Mouse (Mus musculus) 3T3-L1 (cell line): Measurements from ENCODE around the gene Map7d1.
A peak's percentile ranks its signal among the peaks of the same experiment; 100 is the strongest.

ENCODE experiments used
- DNase-seq: peaks from one replicate; pipeline ENCODE4 v3.0.0-alpha.2; 2015; ENCODE audit warnings: low read depth, low spot score

Map7d1 gene

DNA sequence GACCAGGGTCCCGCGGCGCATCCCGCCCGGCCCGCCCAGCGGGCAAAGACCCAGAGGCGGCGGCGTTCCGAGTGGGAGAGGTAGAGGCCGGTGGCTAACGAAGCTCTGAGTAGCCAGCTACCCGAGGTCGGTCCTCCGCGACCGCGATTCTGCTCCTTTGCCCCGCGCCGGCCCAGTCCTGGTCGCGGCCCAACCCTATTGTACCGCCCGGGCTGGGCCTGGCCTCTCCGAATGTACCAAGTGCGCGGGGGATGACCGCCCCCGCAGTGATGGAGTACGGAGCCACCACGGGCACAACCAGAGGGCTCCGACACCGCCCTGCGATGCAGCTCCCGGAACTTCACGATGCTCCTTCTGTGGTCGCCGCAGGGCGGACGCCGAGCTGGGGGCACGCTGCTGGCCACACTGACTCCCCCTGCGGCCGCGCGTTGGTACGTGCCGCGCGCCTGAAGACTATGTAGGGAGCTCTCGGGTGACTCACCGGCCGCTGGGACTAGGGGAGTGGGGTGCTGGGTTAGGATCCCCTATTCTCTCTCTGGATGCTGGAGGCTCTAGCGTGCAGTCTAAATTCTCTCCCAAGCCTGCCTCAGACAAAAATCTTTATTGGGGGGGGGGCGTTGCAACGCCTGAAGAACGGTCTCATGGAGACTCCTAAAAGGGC, at the start of gene Map7d1:
Gene Map7d1, minus strand, starts transcription at position 213 of the 661 bp plus-strand sequence.
- DNase-seq, result peak; percentile 86

- no peak for DNase-seq
Measured at GRCm38 (mm10) chr4:126305428-126305827, 49.3 kb upstream of the Map7d1 start.

DNA sequence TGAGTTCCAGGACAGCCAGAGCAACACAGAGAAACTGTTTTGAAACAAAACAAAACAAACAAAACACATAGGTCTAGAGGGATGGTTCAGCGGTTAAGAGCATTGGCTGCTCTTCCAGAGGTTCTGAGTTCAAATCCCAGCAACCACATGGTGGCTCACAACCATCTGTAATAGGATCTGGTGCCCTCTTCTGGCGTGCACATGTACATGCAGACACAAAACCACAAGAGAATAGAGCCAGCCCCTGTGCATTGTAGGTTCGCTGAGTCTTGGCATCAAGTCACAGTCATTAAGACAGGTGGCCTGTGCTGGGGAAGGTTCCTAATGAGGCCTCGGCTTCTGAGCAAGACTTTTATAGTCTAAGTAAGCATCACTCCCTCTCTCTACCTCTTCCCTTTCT, 47.7 kb upstream of the Map7d1 start:
- DNase-seq, result no peak

DNA sequence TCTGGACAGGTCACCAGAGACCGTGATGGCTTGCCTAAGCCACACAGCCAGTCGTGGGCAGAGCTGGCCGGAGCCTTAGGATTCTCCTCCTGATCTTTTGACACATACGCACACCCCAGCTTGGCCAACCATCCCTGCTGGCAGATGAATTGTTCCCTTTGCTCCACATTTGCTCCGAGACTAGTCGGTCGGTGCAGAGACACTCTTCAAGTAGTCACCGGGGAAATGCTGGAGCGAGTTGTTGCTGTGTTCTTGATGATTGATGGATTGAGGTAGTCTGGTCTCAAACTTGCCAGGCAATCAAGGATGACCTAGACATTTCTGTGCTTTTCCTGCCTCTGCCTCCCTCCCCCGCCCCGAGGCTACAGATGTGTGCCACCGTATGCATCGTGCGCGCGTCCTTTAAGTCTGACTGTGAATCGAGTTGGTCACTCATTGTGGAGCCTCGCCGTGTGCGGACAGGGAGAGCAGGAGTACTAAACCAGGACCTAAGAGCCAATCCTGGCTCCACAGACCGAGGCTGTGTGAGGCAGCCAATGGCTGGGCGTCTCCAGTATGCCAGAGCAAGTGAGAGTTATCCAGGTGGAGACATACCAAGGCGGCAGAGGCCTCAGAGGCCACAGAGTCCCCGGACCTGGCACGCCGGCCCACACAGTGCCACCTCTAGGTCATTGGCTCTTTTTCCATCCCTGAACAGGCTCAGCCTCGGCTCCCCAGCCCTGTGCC, 45.6 kb upstream of the Map7d1 start:
- DNase-seq, result peak; percentile 86

GRCm38 (mm10) chr4:126300916-126301583, 44.9 kb upstream of the Map7d1 start:
- DNase-seq, result peak; percentile 93

- DNase-seq, result no peak
Measured at GRCm38 (mm10) chr4:126296617-126297101, 40.5 kb upstream of the Map7d1 start.

DNA sequence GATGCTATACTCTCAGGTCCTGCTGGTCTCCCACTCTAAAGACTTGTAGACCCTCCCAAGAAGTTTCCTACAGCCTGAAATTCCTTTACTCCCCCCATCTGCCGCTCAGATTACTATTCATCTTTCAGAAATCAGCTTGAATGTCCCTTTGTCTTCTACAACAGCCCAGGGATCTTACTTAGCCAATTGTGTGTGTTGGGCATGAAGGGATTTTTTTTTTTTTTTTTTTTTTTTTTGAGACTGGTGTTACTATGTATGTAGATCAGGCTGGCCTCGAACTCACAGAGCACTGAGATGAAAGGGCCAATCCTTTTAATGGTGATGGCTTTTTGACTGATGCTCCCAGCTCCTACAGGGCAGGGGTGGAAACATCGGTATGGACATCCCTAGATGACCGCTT, 39.8 kb upstream of the Map7d1 start:
- no peak for DNase-seq

DNA sequence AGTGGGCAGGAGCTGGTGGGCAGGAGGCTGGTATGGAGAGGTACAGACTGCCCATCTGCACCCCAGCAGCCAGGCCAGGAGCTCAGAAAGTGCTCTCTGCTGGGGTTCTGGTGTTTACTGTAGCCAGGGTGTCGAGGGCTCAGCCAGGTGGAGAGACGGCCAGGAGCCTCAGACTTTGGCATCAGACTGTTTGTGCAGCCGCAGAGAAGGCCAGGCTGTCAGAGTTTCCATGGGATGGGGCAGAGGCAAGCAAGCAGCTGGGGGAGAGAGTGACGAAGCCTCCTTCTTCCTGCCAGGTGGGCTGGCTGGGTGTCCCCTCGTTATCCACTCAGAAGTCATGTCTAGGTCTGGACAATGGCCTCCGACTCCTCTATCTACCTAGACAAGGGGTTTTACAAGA, 39.0 kb upstream of the Map7d1 start:
- DNase-seq, result no peak

DNA sequence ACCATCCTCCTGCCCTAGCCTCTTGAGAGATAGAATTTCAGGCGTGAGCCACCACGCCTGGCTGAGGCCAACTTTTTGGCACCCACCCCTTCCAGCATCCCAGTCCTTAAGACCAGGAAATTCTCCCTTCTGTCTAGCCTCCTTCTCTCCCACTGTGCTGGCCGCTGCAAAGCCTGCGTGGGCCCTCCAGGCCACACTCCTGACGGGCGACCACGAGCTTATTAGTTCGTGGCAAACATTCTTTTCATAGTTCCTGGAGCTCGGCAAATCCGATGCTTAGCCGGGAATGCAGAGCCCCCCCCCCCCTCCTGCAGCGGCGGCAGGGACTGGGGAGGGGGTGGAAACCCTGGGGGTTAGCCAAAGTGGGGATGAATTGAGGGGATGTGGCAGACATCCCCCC, 35.1 kb upstream of the Map7d1 start:
- DNase-seq, result peak; percentile 48

- no peak for DNase-seq
Measured at GRCm38 (mm10) chr4:126290314-126290713, 34.2 kb upstream of the Map7d1 start.

DNA sequence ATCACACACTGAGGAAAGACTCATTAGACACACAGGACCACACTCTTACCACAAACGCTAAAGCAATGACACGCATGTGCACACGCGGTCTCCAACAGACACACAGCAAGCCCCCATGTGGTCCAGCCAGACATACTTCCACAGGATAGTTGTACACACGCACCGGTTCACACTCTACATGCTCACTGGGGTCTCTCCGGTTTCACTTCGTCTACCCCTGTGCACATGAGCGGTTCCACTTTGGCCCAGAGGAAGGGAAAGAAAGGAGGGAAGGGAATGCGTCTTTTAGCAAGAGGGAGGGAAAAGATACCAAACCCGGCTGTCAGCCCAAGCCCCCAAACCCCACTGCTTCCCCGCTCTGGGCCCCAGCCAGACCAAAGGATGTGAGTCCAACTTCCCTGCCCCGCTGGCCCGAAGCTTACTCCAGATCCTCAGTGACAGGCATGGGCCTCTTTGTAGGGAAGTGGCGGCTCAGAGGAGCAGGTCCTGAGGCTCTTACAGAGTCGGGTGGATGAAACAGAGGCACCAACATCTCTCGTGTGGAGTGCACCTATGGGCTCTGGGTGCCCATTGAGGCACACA, 32.0 kb upstream of the Map7d1 start:
- DNase-seq, result no peak

GRCm38 (mm10) chr4:126287302-126287995, 31.3 kb upstream of the Map7d1 start:
- DNase-seq, result no peak

DNA sequence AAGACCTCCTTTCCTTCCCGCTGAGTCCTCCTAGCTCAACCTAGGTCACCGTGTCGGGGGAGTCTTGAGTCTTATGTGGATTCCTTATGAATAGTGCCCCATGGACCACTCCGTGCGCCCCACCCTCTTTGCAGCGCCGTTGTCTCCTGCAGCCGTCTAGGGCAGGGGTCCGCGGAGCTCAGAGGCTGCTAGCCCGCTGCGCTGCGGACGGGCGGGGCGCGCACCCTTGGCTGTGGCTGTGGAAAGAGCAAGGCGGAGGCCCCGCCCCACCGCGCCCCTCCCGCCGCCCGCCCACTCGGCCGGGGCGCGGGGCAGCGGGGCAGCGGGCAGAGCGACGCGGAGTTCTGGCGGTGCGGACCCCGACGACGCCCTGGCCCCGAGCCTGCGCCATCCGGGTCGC, 30.3 kb upstream of the Map7d1 start, which contains the start of gene Col8a2:
Gene Col8a2, plus strand, starts transcription at position 302 of the 400 bp plus-strand sequence.
- no peak for DNase-seq

DNA sequence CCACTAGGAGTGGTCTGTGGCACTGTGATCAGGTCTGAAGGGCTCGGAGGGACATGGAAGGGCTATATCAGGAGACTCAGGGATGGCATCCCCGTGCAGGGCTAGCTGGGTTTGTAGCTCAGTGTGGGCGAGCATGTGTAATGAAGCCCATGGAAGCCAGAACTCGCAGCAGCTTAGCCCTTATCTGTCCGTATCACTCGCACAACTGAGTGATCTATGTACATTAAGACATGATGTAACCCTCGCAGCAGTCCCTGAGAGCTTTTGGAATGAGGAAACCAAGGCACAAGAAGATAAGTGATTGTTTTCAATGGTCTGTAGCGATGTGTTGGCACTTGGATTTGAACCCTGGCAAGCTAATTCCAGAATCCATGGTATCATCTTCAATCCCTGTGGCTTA, 27.4 kb upstream of the Map7d1 start:
- DNase-seq, result no peak

GRCm38 (mm10) chr4:126281706-126282105, 25.6 kb upstream of the Map7d1 start:
- DNase-seq, result no peak

- DNase-seq, result no peak
Measured at GRCm38 (mm10) chr4:126278961-126279360, 22.8 kb upstream of the Map7d1 start.

DNA sequence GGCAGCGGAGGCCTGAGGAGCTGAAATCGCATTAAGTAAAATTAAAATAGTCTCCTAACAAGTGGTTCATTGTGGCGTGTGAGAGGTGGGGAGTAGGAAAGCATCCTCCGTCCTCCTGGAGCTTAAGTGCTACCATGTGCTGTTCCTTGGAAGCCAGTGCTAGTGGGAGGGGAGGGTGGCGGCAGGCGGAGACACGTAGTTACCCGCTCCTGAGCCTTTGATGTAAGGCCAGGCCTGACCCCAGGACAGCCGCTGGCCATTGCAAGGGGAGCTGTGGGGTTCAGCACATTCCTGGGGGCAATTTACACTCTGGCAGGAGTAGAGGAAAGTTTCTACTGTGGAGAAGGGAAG, 22.4 kb upstream of the Map7d1 start:
- no peak for DNase-seq

DNA sequence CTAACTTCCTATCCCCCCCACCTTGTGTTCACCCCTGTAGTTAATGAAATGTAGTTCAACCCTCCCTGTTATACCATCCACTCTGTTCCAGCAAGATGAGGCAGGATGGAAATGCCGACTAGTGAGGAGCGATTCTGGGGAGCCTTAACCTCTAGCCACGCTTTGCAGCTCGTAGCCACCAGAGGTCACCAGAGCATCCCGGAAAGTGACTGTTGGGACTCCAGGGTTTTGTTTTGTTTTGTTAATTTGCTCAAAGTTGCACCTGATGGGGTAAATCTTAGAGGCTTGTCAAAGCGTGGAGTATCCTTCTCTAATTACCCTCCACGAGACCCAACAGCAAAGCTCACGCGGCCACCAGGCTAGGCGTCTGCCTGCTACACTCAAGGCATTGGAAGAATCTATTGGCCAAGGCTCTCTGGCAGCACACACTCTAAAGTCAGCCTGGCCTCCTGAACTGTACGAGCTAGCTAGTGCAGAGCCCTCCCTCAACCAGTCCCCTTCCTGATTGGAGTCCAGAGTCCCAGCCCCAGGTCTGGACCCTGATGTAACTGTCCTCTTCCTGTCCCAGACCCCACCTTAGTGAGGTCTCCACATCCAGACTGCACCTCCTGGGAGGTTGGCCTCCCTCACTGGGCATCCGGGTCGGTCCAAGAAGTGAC, 21.9 kb upstream of the Map7d1 start:
- peak; percentile 74 for DNase-seq

- DNase-seq, result no peak
Measured at GRCm38 (mm10) chr4:126275681-126276131, 19.6 kb upstream of the Map7d1 start.

GRCm38 (mm10) chr4:126275081-126275480, 18.9 kb upstream of the Map7d1 start:
- DNase-seq, result no peak

- DNase-seq, result no peak
Measured at GRCm38 (mm10) chr4:126273753-126274152, 17.6 kb upstream of the Map7d1 start.
